Mouse (Mus musculus): ENCODE data around the gene S100a10.
"Not testable (repeated sequence)": the region's sequence is repeated elsewhere in the genome, so short reads cannot be mapped to it uniquely, and the experiment has no call there.

Gene S100a10

DNA sequence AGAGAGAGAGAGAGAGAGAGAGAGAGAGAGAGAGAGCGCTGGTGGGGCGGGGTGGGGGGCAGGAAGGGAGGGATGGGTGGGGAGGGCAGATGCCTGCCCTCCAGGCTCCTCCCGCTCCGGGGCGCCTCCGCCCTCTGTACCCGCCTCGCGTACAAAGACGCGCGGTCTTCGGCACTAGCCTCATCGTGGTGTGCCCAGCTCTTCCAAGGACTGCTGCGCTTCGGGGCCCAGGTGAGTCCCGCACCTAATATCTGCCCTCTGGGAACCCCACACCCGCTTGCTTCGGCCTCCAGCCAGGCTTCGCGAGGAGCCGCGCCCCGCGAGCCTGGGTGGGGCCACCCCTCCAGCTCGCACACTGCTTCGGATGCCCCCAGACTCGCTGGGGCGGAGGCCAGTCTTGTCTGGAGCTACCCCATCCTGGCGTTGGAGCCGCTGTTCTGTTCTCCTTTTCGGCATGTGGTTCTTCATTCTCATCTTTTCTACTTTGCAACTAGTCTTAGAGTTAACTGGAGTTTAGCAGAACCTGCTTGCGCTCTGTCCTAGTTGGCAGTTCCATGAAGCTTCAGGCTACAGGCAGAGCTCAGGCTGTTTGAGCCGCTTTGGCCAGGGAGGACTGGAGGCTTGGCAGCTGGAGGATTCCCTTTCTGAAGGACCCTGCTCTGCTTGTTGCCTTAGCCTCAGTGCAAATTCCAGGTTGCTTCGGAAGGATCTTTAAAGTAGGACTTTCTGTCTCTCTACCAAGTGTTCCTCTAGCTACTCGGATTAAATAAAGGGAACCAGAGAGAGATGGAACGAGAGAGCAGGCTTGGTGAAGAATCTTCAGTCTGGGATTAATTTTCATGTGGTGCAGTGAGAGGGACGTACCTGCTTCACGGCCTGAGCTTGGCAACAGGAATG, at the start of gene S100a10:
Gene S100a10, plus strand, starts transcription at position 100 of the 897 bp plus-strand sequence.
- no peak for DNase-seq (ENCODE audit: extremely low read depth, low read depth, low spot score)

DNA sequence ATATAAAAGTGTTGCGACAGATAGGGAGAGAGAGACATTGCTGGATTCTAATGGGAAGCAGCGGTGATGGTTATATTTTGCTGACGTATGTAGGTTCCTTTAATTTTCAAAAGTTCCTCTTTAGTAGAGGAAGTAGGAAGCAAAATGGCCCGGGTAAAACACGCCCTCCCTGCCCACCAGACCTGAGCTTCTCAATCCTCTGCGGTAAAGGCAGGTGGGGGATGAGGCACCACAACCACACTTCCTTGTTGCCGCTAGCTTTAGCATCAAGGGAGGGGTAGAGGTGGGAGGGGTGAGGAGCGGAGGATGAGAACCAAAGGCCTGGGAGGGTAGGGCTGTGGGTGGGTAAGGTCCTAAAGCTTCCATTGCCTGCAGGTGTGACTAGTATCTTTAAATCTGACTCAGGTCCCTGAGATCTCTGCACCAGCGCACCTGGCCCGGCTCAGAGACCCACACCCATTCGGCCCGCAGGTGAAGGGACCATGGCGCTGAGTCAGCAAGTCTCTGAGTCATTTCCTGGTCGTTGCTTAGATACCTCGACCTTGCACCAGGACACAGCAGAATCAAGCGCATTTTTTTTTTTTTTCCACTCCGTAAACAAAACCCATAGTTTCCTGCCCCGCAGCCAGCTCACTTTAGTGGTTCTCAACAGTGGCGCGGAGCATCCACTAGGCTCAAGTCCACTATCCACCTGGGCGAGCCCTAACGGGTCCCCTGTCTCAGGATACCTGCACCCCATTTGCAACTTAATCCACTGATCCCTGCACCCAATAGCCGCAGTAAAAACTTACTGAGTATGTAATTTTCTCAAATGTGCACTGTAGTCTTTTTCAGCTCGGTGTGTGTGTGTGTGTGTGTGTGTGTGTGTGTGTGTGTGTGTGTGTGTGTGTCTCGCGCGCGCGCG, 48.7 kb upstream of the S100a10 start:
- DNase-seq (ENCODE audit: extremely low read depth, low read depth, low spot score): no peak

- peak; percentile 80 for DNase-seq (ENCODE audit: extremely low read depth, low read depth, low spot score)
Measured at GRCm38 (mm10) chr3:93506881-93507325, 48.0 kb upstream of the S100a10 start.

GRCm38 (mm10) chr3:93509301-93509700, 45.6 kb upstream of the S100a10 start:
- no peak for DNase-seq (ENCODE audit: extremely low read depth, low read depth, low spot score)

GRCm38 (mm10) chr3:93511036-93511435, 43.8 kb upstream of the S100a10 start:
- DNase-seq (ENCODE audit: extremely low read depth, low read depth, low spot score): no peak

DNA sequence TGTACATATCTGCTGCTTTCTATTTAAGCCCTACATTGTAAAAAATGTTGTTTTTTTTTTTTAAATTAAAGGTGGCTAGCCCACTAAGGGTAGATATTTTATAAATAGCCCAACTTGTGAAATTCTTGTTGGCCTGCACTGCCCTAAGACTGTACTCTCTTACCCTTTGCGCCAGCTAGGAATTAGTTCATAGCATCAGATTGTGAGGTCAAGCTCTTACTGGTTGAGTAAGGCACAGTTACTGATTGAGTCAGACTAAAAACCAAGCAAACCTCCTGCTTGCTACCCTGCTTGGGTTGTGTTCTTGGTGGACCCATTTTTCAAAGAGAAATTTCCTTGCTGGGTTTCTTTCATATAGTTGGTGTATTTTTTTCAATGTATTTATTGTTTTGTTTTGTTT, 43.1 kb upstream of the S100a10 start:
- no peak for DNase-seq (ENCODE audit: extremely low read depth, low read depth, low spot score)

- DNase-seq (ENCODE audit: extremely low read depth, low read depth, low spot score): no peak
Measured at GRCm38 (mm10) chr3:93512386-93513101, 42.3 kb upstream of the S100a10 start.

DNA sequence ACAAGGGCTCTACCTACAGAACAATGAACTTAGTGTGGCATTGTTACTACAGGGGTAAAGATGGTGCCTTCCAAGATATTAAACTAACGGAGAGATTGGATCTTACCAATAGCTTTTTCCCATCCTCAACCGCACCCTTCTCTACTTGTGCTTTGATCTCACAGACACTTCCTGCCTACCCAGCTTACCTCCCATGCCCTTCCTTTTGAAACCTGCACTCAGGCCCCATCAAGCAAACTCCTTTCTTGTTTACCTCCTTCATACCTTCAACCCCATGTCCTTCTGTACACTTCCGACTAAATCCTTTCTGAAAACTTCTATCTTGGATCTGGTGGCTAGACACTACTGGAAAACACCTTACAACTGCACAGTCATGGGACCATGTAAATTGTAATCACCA, 40.3 kb upstream of the S100a10 start:
- no peak for DNase-seq (ENCODE audit: extremely low read depth, low read depth, low spot score)

DNA sequence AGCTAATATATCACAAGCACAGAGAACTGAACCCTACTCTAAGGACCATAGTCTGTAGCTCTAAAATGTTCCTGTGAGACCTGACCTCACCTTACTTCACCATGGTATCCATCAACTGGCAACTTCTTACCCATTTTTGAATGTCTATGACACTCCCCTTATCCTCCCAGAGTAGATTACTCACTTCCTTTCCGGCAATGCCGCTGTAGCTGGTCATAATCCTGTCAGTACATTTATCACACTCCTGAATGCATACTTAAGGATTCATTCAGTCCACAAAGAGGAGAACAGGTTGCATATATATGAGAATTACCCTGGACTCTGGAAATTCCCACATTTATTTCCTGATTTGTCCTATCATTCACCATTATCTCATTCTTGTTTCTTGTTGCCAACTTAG, 37.5 kb upstream of the S100a10 start:
- DNase-seq (ENCODE audit: extremely low read depth, low read depth, low spot score): no peak

DNA sequence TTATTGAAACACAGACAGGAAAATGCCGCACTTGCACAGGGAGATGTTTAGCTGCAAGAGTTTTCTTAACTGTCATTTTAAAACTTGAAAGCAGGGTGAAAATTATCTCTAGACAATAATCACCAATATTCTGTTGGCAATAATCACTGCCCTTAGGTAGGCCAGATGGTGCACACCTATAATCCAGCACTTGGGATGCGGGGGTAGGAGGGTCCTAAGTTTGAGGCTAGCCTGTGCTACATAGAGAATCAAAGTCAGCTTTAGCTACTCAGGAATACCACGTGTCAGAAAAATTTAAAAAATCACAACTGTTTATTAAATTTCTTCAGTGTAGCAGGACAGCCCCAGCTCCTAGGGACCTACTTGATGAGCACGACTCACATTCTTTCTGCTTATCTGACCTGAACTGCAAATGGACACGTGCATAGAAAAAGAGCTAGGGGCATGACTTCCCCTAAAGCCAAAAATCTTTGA, 35.0 kb upstream of the S100a10 start:
- no peak for DNase-seq (ENCODE audit: extremely low read depth, low read depth, low spot score)

- no peak for DNase-seq (ENCODE audit: extremely low read depth, low read depth, low spot score)
Measured at GRCm38 (mm10) chr3:93520330-93521193, 34.3 kb upstream of the S100a10 start, which contains the start of gene S100a11. Gene S100a11, plus strand, starts transcription at chr3:93520488.

- DNase-seq (ENCODE audit: extremely low read depth, low read depth, low spot score): no peak
Measured at GRCm38 (mm10) chr3:93521462-93522057, 33.3 kb upstream of the S100a10 start.

GRCm38 (mm10) chr3:93522611-93523010, 32.3 kb upstream of the S100a10 start:
- DNase-seq (ENCODE audit: extremely low read depth, low read depth, low spot score): no peak

GRCm38 (mm10) chr3:93527300-93527699, 27.6 kb upstream of the S100a10 start:
- DNase-seq (ENCODE audit: extremely low read depth, low read depth, low spot score): no peak

DNA sequence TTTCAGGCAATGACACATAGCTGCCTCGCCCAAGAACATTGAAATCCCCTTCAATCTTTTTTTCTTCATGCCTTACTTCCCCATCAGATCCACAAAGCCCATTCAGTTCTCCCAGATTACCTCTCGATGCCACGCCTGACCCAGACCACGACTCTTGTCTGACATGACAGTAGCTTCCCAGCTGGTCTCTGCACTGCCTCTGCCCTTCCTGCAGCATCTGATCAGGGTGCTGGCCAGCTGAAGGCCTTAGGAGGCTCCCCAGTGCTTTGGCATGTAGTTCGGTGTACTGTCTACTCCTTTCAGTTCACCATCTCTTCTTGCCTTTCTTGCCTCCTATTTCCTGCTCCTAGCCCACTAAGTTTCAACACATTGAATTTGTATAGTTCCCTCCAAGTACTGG, 26.1 kb upstream of the S100a10 start:
- DNase-seq (ENCODE audit: extremely low read depth, low read depth, low spot score): no peak

GRCm38 (mm10) chr3:93537068-93537576, 17.8 kb upstream of the S100a10 start:
- DNase-seq (ENCODE audit: extremely low read depth, low read depth, low spot score): no peak

- DNase-seq (ENCODE audit: extremely low read depth, low read depth, low spot score): no peak
Measured at GRCm38 (mm10) chr3:93538486-93538885, 16.4 kb upstream of the S100a10 start.

- DNase-seq (ENCODE audit: extremely low read depth, low read depth, low spot score): no peak
Measured at GRCm38 (mm10) chr3:93541501-93541900, 13.4 kb upstream of the S100a10 start.

GRCm38 (mm10) chr3:93544170-93544569, 10.7 kb upstream of the S100a10 start:
- DNase-seq (ENCODE audit: extremely low read depth, low read depth, low spot score): not testable (repeated sequence)
